Mouse (Mus musculus) adrenal gland (tissue): ENCODE results near the gene Ghr.

Source experiments
- intact Hi-C: fragments of 180-260 bp; cut with DNase I; formaldehyde crosslinking; loops from one replicate; pipeline ENCODE4 v1.15.1; 2025

The Ghr gene

DNA sequence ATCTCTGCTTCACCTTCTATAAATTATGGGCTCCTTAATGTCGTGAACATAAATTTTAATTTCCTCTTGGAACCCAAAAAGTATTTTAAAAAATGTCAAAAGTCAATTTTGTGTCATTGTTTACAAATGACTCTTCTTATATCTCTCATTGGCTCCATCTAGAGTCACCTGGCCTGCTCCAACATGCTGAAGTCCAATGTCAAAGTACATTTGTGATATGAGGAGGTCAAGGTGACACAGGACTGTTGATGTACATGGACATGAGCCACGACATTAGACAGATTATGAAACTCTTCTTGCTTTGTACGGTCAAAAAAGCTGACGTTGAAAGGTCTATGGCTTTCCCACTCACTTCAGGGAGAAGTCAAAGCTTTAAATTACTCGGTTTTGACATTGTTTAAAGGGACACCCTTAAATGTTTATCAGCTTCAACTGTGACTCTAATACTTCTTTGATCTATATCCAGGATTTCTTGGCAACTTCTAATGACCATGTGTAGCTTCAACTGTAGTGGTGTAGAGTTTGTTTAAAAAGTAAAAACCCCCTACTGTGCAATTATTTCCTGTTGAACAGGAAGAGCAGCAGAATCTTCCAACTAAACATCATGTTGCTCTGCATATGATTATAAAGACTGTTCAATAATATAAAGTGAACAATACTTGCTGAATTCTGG, 131.1 kb downstream of the Ghr start:
- intact Hi-C loops: no loop called here

- intact Hi-C loops: no loop called here
Measured at GRCm38 (mm10) chr15:3449564-3449963, 133.7 kb downstream of the Ghr start.

DNA sequence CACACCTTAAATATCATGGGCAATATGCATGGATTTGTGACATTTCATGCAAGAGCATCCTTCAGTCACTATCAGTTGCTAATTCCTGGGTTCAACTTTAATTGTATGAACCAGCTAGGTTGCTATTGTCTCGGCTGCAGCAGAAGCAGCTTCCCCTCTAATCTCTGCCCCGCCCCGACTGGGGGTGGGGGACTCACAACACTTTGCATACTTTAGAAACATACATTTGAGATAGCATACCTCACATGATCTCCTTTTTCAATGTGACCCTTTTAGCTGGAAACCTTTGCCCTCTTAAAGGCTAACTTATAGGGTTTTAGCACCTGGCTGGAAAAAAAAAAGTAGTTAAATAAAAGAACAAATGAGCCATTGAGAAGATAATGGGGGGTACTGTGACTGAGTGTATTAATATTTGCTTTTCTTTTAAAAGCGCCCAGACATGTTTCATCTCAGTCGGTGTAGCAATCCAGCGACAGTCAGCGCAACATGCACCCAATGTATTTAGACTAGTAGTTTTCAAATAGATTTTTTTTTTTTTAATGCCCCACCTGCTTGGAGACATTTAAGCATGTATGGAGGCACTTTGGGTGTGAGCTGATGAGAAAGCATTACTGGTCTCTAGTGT, 137.9 kb downstream of the Ghr start:
- intact Hi-C loops: no loop called here

DNA sequence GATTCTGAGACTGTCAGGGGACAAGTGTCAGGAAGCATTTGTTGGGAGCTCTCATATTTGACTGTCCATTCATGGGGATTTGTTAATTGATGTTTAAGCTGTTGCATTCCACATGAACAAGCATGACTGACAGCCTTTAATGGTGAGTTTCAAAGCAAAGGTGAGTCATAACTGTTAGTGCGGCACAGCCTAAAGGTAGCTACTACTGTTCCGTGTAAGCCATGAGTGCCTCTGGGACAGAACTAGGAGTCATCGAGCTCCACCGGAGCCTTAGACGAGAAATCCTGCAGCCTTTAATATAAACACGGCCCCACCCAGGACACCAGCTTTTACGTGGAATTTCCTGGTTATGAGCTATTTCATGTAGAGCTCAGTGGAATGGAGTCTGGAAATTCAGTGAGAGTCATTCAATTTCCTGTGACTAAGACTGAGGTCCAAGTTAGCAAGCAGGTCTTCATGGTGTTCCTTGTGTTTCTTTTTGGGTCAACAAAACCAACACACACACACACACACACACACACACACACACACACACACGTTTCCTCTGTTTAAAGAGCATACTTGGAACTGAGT, 138.8 kb downstream of the Ghr start:
- intact Hi-C loops: no loop called here

- intact Hi-C loops: loop anchor here (1.0 kb wide), 1 partner anchor 142 kb away; the partner anchor contains the start of gene Ghr
Measured at GRCm38 (mm10) chr15:3441506-3442286, 141.6 kb downstream of the Ghr start.

GRCm38 (mm10) chr15:3437381-3437780, 145.9 kb downstream of the Ghr start:
- intact Hi-C loops: no loop called here

DNA sequence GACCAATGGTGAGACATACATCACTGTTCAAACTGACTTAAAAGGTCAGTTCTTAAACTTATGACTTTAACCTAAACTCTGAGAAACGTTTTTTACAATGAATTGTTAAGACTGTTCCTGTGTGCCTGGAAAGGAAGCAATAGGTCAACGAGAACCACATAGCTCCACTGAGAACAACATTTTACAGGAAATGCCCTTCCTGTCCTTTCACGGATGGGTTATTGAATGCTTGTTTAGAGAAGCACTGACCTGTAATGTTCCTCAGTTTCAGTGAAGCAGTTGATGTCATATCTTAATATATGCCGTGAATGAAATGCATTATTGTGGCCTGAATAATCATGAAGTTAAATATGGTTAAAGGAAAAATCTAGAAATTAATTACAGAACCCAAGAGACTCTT, 147.7 kb downstream of the Ghr start:
- intact Hi-C loops: no loop called here

- intact Hi-C loops: no loop called here
Measured at GRCm38 (mm10) chr15:3434461-3434860, 148.8 kb downstream of the Ghr start.

GRCm38 (mm10) chr15:3433281-3433680, 150.0 kb downstream of the Ghr start:
- intact Hi-C loops: no loop called here

DNA sequence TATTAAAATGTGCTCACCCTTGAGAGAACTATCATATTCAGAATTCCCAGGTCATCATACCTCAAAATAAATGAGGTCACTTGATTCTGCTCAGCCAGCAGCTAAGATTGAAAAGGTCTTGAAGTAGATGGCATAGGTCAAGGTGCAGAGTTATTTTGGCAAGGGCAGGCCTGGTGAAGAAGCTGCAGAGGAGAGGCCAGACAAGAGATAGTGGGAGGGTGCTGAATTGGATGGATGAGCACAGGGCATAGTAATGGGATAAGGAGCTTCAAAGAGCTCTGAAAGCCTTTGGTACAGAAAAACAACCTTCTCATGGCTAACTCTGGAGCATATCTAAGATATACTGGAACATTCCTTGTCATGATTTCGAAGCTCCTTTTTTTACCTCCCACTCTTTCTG, 150.5 kb downstream of the Ghr start:
- intact Hi-C loops: no loop called here

DNA sequence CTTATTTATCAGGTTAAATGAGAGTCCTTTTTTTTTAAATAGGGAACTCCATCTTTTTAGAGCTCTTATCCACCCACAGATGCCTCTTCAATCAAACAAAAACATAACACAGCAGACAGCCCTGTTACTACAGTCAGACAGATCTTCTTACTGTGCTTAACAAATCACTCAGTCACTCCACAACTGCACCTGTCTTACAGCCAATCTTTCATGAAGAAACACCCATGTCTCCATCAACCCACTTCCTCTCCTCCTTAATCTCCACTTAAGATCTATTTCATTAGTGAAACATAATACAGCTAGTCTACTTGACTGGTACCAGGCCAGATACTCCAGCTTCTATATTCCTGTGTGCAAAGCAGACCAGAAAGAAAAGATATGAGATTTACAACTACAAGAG, 153.9 kb downstream of the Ghr start:
- intact Hi-C loops: no loop called here

DNA sequence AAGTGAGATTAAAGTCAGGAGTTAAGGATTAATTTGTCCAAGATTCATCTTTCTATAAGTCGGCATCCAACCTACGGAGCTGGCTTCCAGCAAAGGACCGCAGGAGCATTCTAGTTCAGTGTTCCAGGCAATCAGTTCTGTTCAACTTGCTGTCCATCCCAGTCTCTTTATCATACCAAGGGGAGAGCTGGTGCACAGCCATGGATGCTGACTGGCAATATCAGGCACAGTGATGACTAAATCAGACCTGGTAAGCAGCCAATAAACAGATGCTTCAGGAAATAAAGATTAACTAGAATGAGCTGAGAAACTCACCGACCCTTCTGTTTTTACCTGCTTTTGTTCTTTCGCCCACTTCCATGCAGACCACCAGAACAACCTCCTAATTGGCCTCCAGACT, 154.3 kb downstream of the Ghr start:
- intact Hi-C loops: no loop called here

- intact Hi-C loops: no loop called here
Measured at GRCm38 (mm10) chr15:3426401-3426800, 156.9 kb downstream of the Ghr start.

DNA sequence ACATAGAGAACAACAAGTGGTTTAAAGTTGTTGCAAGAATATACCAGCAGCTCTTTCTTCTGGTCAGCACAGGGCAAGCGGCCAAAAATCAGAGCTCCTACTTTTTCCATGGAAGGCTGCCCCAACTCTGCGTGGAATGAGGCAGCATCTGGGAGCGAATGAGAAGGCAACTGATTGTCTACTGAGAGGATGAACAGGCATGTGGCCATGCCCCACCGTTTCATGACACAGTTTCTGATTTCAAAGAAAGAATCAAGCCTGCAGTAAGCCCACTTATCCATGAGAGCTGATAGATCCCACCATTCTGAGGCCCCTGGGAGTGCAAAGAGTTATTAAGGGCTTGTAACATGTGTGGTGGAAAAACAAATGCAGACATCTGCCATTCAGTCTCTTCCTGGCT, 160.1 kb downstream of the Ghr start:
- intact Hi-C loops: no loop called here

DNA sequence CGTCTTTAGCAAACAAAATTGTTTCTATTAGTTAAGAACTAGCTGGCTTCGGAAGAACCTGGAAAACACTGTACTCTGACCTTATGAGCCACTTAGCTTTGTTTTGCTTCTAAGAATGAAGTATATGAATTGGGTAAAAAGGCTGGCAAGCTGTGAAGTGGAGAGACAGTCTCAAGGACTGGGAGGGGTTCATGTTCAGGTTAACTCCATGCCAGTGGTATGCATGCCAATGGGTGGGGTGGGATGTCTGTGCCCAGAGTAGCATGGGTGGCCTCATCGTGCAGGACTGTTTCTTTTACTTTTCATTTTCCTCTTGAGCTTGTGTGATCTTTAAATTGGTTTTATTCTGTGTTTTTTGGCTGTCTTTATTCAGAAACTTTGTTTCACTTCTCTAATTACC, 165.6 kb downstream of the Ghr start:
- intact Hi-C loops: no loop called here

DNA sequence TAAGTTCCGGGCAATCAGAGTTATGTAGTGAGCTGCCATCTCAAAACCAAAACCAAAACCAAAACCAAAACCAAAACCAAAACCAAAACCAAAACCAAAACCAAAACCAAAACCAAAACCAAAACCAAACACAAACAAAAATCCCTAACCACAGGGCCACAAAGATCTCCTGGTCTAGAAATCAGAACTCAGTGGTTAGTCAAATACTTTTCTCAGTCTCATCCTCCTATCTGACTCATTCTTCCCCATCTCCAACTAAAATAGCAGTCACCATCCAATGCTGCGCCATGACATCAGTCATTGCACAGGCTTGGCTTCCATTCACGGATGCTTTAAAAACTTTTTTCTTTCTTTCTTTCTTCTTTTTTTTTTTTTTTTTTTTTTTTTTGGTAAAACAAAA, 170.2 kb downstream of the Ghr start:
- intact Hi-C loops: no loop called here

DNA sequence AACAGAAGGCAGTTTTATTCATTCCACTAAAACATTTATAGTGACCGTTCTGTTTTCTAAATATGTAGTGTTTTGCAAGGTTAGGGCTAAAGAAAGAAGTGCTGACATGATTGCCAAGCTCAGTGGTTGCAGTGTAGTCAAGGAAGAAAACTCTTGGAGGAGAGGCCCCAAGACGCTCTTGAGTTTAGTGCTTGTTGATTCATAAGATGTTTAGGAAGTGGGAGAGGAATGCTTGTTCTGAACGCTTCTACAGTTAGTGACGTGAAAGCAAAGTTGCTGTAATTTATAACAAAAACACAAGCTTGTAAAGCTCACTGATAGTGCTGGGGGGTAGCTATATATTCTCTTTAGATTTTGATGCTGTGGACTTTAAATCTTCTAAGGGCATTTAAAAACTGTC, 174.8 kb downstream of the Ghr start:
- intact Hi-C loops: no loop called here

- intact Hi-C loops: no loop called here
Measured at GRCm38 (mm10) chr15:3399196-3399595, 184.1 kb downstream of the Ghr start.

DNA sequence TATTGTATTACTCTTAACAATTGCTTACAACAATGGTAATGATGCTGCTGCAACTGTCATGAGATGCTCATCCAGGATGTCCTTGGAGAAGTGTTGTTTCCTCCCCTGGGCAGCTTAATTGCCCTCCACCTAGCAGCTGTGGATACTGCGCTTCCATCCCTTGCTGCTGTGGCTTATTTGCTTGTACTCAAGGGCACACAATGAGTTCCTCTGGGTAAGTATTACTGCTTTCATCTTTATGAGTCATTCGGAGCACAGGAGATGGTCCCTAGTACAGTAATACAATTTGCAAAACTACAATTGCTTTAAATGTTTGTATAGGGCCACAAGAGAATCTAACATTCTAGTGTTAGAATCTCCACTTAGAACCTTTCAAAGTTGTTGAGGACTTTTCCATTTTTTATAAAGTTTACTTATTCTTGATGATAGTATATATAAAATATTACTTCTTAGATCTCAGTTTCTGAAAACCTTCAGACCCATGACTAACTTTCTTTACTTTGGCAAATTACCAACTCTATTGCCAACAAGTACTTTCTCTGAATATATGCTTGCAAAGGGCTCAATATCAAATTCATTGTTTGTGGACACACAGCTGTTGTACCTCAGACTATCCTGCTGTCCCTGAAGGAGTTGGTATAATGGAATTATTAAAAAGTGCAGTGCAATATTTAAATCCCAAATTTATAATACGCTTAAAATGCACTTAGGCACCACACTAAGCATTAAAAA, 185.8 kb downstream of the Ghr start:
- intact Hi-C loops: no loop called here

GRCm38 (mm10) chr15:3396149-3396548, 187.1 kb downstream of the Ghr start:
- intact Hi-C loops: no loop called here

DNA sequence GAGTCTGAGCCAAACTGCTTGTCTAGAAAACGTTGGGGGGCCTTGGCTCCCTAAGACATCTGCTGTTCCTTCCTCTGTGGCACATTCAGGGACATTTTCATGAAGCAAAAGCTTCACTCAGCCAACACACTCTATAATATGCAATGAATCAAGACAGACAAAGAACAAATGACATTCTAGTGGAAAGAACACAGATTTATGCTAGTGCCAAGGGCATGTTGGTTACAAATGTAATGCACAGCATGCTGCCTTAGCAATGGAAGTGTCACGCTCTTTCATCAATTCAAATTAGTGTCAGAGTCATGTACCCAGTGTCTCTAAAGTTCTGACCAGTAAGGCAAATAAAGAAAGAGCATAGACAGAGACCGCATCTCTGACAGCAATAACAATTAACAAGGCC, 187.6 kb downstream of the Ghr start:
- intact Hi-C loops: no loop called here

DNA sequence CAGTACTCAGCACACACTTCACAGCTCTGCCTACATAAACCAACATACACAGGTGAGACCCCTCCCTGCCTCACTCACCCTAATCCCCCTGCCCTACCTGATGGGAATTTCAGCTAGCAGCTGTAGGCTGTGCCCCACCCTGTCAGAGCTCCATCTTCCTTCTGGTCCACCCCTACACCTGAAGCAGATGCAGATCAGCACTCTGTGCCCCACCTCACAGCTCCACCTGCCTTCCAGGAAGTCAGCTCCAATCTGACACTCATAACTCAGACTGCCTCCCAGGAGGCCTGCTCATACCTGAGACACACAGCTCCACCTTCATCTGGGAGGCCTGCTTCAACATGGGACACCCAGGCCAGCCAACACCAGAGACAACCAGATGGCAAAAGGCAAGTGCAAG, 192.6 kb downstream of the Ghr start:
- intact Hi-C loops: no loop called here
